Mouse (Mus musculus): Measurements from ENCODE around the gene Cdc6.

DNA sequence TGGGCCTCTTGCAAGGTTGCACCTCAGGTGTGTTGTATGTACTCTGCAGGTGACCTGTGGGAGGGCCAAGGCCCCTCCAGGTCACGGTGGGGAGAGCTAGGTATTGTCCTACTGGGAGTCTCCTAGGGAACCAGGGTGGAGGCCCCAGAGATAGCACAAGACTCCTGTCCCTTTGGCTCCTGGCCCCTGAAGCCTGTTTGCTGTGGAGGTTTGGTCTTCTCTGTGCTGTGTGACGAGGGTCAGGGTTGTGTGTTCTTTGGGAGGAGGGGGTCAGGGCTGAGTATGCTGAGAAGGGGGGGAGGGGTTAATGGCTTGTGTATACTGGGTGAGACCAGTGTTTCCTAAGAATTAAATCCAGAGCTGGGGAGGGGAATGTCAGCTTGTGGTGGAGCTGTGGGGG is 45.8 kb downstream of the Cdc6 start:
- TF ChIP-seq CTCF (IDR thresholded peaks at IDR 0.05; ENCODE audit: borderline replicate concordance, insufficient read depth, low read depth, low read length), result no peak
- no peak for TF ChIP-seq POLR2A (IDR thresholded peaks at IDR 0.05; ENCODE audit: borderline replicate concordance, insufficient read depth, low read length)

Measured in cerebellum, adult 2 months (tissue).